Mouse (Mus musculus) liver, embryonic 14.5 days (tissue): Measurements from ENCODE around the gene Enc1.

Experiments
- CTCF ChIP-seq: IDR thresholded peaks from 2 replicates; pipeline ENCODE4 v1.5.1; 2016; ENCODE audit warnings: antibody characterized with exemption, low read depth, control low read depth
- EP300 ChIP-seq: IDR thresholded peaks from 2 replicates; pipeline ENCODE4 v1.6.1; 2016; ENCODE audit warnings: antibody characterized with exemption, low read depth

DNA sequence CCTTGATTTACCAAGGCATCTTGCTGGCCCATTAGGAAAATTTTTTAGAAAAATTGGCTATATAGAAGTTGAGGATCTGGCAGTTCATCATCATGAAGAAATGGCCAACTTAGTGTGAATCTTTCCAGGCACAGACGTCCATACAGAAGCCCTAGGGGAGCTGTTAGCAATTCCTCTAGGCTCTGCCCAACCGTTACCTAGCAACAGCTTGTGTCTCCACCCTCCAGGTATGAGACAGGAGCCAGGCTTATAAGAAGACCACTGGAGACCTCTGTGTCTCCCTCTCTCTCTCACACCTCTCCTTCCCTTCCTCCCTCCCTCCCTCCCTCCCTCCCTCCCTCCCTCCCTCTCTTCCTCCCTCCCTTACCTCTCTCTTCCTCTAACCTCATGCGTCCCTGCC is 49.8 kb downstream of the Enc1 start:
- no peak for TF ChIP-seq CTCF
- no peak for TF ChIP-seq EP300
